Mouse (Mus musculus) 416B (cell line): ENCODE data around the gene Tfpt.
A peak's percentile ranks its signal among the peaks of the same experiment; 100 is the strongest.

Experiments used
- DNase-seq: peaks from one replicate; pipeline ENCODE4 v3.0.0; 2011; ENCODE audit warnings: low read depth

The Tfpt gene

DNA sequence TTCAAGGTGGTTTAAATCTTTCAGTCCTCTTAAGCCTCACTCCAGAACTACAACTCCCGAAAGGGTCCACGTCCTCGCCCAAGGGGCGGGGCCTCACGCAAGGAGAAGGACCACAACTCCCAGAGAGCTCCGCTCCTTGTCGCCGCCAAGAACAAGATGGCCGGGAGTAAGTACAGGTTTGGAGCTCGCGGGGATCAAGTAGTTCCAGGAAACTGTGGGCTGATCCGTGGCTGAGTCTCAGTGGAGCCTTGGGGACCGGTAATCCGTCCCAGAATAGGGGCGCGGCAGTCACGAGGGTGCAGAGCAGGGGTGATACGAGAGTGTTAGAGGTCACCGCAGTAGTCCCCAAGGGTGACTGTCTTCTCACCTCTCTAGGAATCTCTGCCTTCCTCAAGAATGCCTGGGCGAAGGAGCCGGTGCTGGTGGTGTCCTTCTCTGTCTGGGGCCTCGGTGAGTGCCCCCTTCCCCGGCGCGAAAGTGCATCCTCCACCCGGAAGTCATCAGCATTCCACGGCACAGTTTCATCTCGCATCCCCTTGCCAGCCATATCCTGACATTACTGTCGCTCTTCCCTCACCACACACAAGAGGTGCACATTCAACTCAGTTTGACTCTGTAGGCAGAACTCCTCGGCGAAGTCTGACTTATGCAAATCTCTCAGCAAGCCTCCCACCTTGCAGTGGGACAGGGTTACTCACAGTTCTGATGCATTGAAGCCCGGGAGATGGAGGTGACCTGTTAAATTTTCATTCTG, 12.3 kb downstream of the Tfpt start, which contains the start of gene Ndufa3:
Ndufa3 (plus strand) TSS at position 132 of the 754 bp plus-strand sequence.
- peak; percentile 95 for DNase-seq

GRCm38 (mm10) chr7:3616389-3617241, 13.1 kb downstream of the Tfpt start:
- DNase-seq = no peak

DNA sequence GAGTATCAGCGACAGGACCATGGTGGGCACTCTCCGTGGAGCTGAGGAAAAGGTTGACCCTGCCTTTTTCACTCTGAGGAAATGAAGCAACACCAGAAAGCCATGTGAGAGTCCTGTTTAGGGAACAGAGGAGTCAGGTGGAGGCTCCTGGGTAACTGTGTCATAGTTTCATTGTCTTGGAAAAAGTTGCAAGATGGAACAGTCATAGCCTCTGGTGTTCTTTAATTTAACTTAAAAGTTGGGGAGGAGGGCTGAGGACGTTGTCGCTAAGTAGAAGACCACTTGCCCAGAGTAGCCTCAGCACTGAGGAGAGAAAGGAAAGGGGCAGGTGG, 13.7 kb downstream of the Tfpt start, which contains the start of gene Oscar:
Oscar (minus strand) TSS at position 101 of the 332 bp plus-strand sequence.
- no peak for DNase-seq

DNA sequence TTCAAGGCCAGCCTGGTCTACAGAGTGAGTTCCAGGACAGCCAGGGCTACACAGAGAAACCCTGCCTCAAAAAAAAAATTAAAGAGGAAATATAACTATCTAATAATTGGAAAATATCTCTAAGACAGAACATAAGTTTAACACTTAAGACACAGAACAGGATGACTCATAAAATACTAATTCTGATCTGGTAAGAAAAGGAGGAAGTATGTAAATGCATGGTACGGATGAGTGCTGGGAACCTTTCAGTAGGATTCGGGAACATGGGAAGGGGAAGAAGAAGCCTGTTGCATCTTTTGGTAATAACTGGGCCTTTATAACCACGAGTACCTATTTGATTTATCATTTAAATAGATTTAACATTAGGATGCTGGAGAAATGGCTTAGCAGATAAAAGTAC, 15.7 kb downstream of the Tfpt start:
- no peak for DNase-seq

- DNase-seq = no peak
Observed at GRCm38 (mm10) chr7:3611006-3611405, 18.7 kb downstream of the Tfpt start.

- DNase-seq = peak; percentile 68
Observed at GRCm38 (mm10) chr7:3610437-3610836, 19.3 kb downstream of the Tfpt start.

- DNase-seq = peak; percentile 74
Observed at GRCm38 (mm10) chr7:3609082-3609481, 20.6 kb downstream of the Tfpt start.

DNA sequence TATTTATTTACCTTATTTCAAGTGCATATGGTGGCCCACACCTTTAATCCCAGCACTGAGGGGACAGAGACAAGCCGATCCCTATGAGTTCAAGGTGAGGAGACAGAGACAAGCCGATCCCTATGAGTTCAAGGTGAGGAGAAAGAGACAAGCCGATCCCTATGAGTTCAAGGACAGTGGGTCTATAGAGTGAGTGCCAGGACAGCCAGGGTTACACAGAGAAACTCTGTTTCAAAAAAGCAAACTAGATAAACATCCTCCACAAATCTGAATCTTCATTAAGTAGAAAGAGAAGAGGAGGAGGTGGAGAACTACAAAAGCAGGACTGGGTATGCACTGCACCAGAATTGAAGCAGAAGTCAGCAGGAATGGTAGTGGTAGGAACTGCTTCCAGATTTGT, 21.1 kb downstream of the Tfpt start:
- DNase-seq = no peak

- DNase-seq = no peak
Observed at GRCm38 (mm10) chr7:3607391-3607790, 22.3 kb downstream of the Tfpt start.

GRCm38 (mm10) chr7:3606798-3607197, 22.9 kb downstream of the Tfpt start:
- DNase-seq = peak; percentile 85

GRCm38 (mm10) chr7:3601119-3601518, 28.6 kb downstream of the Tfpt start:
- peak; percentile 87 for DNase-seq

DNA sequence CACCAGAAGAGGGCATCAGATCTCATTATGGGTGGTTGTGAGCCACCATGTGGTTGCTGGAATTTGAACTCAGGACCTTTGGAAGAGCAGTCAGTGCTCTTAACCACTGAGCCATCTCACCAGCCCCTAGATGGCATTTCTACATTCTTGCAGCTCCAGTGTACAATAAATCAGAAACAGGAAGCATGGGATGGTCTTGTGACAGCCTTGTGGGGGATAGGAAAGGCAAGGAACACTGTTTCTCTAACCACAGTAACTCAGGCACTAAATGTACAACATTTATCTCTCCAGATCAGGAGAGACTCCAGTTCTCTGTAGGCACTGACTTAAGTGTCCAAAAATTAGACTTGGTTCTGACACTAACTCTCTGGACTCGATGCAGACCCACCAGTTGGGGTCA, 32.0 kb downstream of the Tfpt start:
- DNase-seq = peak; percentile 38

DNA sequence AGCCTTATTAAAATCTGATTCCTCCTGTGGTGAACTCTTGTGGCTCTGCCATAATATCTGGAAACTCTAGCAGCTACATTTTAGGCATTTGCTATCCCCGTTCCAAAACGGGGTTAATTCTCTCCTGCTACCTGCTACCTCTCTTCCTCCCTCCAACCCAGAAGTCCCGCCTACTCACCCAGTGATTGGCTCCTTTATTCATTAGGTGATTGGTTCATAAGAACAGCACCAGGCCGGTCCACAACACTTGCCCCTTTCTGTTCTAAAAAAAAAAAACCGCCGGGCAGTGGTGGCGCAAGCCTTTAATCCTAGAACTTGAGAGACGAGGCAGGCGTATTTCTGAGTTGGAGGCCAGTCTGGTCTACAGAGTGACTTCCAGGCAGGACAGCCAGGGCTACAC, 34.6 kb downstream of the Tfpt start:
- peak; percentile 87 for DNase-seq

- DNase-seq = peak; percentile 59
Observed at GRCm38 (mm10) chr7:3594686-3595085, 35.0 kb downstream of the Tfpt start.

- DNase-seq = no peak
Observed at GRCm38 (mm10) chr7:3593855-3594254, 35.9 kb downstream of the Tfpt start.

DNA sequence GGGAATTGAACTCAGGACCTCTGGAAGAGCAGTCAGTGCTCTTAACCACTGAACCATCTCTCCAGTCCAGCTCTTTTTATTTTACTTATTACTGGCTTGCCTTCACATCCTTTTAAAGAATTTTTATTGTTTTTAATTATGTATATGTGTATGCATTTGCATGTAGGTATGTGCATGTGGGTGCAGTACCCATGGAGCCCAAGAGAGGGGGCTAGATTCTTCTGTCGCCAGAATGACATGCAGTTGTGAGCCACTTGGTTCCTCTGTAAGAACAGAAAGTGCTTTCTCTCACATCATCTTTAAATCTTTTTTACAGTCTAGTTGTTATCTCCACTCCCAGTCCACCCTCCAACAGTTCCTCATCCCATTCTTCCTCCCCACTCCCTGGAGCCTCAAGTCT, 38.2 kb downstream of the Tfpt start:
- DNase-seq = no peak

GRCm38 (mm10) chr7:3590550-3590949, 39.2 kb downstream of the Tfpt start:
- DNase-seq = peak; percentile 37

GRCm38 (mm10) chr7:3587292-3587691, 42.4 kb downstream of the Tfpt start:
- no peak for DNase-seq

GRCm38 (mm10) chr7:3586255-3586654, 43.5 kb downstream of the Tfpt start:
- no peak for DNase-seq

DNA sequence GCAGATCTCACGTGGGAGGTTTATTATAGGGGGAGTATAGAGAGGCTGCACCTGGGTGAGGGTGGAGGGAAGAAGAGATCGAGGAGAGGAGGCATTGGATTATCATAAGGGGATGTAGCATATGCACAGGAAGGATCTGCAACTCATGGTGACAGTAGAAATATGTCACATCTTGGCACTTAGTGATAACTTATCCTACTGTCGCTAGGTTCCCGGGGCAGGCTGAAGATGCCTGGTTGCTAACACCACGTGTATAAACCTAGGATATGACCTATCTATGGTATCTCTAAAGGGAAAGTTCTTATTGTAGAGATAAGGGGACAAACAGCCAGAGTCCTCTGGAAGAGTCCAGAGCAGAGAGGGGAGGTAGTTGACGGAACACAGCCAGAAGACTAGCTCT, 44.0 kb downstream of the Tfpt start:
- no peak for DNase-seq

GRCm38 (mm10) chr7:3580029-3580428, 49.7 kb downstream of the Tfpt start:
- DNase-seq = no peak

DNA sequence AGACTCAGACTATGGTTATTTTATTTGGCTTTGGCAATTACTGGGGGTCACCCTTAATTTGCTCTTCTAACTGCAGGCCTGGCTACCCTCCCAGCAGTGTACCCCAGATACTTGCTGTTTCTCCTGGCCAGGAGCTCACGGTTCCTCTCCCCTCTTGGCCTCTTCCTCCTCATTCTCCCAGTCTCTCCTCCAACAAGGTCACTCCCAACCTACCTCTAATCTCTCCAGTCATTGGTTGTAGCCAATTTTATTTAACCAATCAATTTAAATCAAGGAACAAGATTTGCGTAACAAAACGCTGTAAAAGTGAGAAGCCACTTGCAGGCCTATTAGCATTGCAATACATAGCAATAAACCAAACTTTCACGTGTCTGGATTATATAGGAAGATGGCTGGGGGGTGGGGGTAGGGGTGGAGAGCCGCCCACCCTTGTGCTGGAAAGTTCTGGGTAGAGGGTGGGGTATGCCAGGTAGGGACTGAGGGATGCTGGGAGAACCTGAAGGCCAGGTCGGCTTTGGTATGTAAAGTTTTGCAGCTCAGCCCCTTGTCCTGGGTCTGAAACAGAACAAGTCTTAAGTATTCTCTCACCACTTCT, 50.7 kb downstream of the Tfpt start:
- DNase-seq = no peak

- DNase-seq = no peak
Observed at GRCm38 (mm10) chr7:3578196-3578595, 51.5 kb downstream of the Tfpt start.
